Mouse (Mus musculus): ENCODE data around the gene Bmpr1b. TPM values are rescaled to one million over a fixed set of nuclear protein-coding genes. Genes with fewer than 3 reads are reported as not detected.

Bmpr1b gene
- polyA plus RNA-seq, 1 experiment, result 6.4 TPM

DNA sequence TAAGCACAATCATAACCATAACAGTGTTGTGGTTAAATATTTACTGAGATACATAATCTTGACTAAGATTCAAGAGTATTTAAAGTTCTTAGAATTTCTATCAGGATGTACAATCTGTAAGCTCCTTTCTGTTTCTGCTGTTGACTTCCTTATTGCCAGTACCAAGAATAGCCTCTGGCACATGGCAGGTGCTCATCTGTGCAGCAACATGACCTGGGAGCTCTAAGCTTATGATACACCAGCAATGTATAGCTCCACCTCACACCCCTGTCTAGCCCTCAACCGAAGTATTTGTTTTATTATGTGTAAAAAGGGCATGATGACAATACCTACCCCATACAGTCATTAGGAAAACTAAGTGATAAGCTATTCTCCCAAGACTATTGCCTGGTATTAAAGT, 42.8 kb downstream of the Bmpr1b start:
- H3K27ac ChIP-seq (ENCODE audit: insufficient read depth, low read length), result no peak overlapping the region
- H3K4me3 ChIP-seq (replicated peaks; ENCODE audit: insufficient read depth, low read depth, low read length), result no peak overlapping the region
- DNase-seq, result no peak
- no peaks in the 10 kb centered on the region for H3K4me1 ChIP-seq (ENCODE audit: control insufficient read depth, insufficient read depth, low read length)
- 88% methylated on average over 1 of the region's 1 CpGs for WGBS
- no peaks in the 10 kb centered on the region; the same call in 1 of the 2 replicates for H3K27me3 ChIP-seq (ENCODE audit: control insufficient read depth, insufficient read depth, low read length)
- TF ChIP-seq POLR2A (IDR thresholded peaks at IDR 0.05; ENCODE audit: borderline replicate concordance, insufficient read depth, low read length) (no peak), CTCF (IDR thresholded peaks at IDR 0.05; ENCODE audit: borderline replicate concordance, insufficient read depth, low read depth, low read length) (no peak)

DNA sequence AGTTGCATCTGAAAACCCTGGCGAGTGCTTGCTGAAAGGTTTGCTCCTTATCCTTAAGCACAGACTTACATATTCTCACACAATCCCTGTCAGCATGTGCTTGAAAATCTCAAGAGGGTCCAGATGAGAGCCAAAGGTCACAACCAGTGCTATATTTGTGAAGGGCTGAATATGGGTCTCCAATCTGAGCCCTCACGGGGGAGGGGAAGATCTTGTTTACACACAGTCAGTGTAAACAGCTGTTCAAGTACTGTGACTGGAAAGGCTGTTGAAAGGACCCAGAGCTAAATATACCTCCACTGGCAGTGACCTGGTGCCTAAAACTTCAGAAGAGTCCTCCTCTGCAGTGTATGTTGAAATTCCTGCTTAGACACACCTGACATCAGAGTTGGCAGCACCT, 43.7 kb downstream of the Bmpr1b start:
- Histone ChIP-seq H3K27me3 (ENCODE audit: control insufficient read depth, insufficient read depth, low read length) (no peaks in the 10 kb centered on the region; the same call in 1 of the 2 replicates), H3K4me3 (replicated peaks; ENCODE audit: insufficient read depth, low read depth, low read length) (no peak overlapping the region), H3K4me1 (ENCODE audit: control insufficient read depth, insufficient read depth, low read length) (no peaks in the 10 kb centered on the region), H3K27ac (ENCODE audit: insufficient read depth, low read length) (no peak overlapping the region)
- 88% methylated on average over 2 of the region's 2 CpGs for WGBS
- no peak for TF ChIP-seq POLR2A (IDR thresholded peaks at IDR 0.05; ENCODE audit: borderline replicate concordance, insufficient read depth, low read length)
- TF ChIP-seq CTCF (IDR thresholded peaks at IDR 0.05; ENCODE audit: borderline replicate concordance, insufficient read depth, low read depth, low read length), result no peak
- DNase-seq, result no peak

DNA sequence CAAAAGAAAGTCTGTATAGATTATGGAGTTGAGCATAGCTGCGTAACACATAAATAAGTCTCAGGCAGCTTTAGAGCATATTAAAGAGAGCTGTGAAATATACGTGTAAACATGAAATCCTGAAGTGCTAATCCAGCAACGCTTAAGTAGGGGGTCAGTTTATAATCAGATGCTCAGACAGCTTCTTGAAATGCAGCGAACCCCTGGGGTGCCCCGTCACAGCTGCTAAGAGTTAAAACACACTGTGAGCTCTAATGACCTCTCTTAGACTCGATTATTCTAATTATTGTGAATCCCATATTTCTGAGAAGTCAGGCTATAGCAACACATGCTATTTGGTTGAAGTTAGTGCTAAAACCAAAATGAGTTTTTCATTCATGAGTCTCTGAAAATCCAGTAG, 45.0 kb downstream of the Bmpr1b start:
- no peaks in the 10 kb centered on the region for H3K4me1 ChIP-seq (ENCODE audit: control insufficient read depth, insufficient read depth, low read length)
- H3K27me3 ChIP-seq (ENCODE audit: control insufficient read depth, insufficient read depth, low read length), result no peaks in the 10 kb centered on the region; the same call in 1 of the 2 replicates
- TF ChIP-seq CTCF (IDR thresholded peaks at IDR 0.05; ENCODE audit: borderline replicate concordance, insufficient read depth, low read depth, low read length), result no peak
- TF ChIP-seq POLR2A (IDR thresholded peaks at IDR 0.05; ENCODE audit: borderline replicate concordance, insufficient read depth, low read length), result no peak
- DNase-seq, result no peak
- no peak overlapping the region for H3K4me3 ChIP-seq (replicated peaks; ENCODE audit: insufficient read depth, low read depth, low read length)
- H3K27ac ChIP-seq (ENCODE audit: insufficient read depth, low read length), result no peak overlapping the region
- WGBS, result 40% methylated on average over 6 of the region's 6 CpGs

DNA sequence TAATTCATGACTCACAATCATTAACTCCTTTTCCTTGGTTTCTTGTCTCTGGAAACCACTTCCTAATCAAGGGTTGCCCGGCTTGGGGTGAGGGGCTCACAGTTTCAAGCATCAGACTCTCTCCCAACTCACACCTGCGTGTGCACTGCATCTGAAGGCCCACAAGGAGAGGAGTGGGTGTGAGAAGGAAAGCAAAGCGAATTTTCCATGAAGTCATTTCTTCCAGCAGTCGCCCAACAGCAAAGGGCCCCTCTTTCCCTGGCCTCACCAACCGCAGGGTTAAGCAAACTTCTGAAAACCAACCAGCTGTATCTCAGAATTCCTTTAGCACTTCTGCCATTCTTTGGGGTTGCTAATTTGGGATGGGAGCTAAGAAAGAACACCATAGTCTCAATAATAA, 46.8 kb downstream of the Bmpr1b start:
- no peak for DNase-seq
- 96% methylated on average over 5 of the region's 5 CpGs for WGBS
- H3K27ac ChIP-seq (ENCODE audit: insufficient read depth, low read length), result no peak overlapping the region
- H3K4me1 ChIP-seq (ENCODE audit: control insufficient read depth, insufficient read depth, low read length), result no peaks in the 10 kb centered on the region
- no peak overlapping the region for H3K4me3 ChIP-seq (replicated peaks; ENCODE audit: insufficient read depth, low read depth, low read length)
- TF ChIP-seq CTCF (IDR thresholded peaks at IDR 0.05; ENCODE audit: borderline replicate concordance, insufficient read depth, low read depth, low read length) (no peak), POLR2A (IDR thresholded peaks at IDR 0.05; ENCODE audit: borderline replicate concordance, insufficient read depth, low read length) (no peak)
- no peaks in the 10 kb centered on the region; the same call in 1 of the 2 replicates for H3K27me3 ChIP-seq (ENCODE audit: control insufficient read depth, insufficient read depth, low read length)

DNA sequence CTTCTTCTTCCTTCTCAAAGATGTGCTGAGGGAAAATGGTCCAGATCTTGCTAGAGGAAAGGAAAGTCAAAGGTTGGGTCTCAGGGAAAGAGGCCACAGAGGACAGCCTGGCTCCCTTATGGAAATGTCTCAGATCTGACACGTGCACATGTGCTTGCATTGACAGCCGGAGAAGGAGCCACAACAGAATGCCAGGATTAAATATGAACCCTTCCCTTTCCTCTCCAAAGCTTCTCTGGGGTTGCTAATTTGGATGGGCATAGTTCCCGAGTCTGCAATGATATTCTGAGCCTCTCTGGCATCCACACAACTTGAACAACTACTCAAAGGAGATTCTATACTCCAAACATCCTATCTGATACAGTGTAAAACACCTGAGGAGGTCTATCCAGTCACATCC, 48.4 kb downstream of the Bmpr1b start:
- WGBS, result 36% methylated on average over 3 of the region's 3 CpGs

DNA sequence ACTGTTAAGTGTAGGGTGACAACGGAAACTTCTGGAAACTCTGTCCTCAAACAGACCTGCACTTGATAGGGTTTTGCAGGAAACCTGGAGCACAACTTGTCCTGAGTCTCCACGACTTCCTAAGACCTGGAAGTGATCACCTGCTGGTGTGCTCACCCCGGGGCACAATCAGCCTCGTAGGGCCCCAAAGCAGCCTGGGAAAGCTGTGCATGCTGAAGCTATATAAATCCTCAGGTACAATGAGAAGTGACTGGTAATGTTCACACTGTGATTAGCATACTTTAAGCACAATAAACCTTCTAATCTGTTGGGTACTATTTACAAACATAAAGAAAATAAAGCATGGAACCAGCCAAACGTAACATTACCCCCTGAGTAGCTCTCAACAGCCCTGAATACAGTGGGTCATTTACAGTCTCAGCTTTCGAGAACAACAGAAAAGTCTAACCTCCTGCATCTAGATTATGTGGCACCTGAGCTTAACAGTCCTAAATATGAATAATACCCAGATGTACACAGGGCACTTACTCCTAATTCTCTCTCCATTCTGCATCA, 54.4 kb downstream of the Bmpr1b start:
- DNase-seq, result no peak
- TF ChIP-seq POLR2A (IDR thresholded peaks at IDR 0.05; ENCODE audit: borderline replicate concordance, insufficient read depth, low read length), result no peak
- no peak for TF ChIP-seq CTCF (IDR thresholded peaks at IDR 0.05; ENCODE audit: borderline replicate concordance, insufficient read depth, low read depth, low read length)
- Histone ChIP-seq H3K4me1 (ENCODE audit: control insufficient read depth, insufficient read depth, low read length) (peaks cover 4% of the 10 kb centered on the region; the same call in 1 of the 2 replicates), H3K4me3 (replicated peaks; ENCODE audit: insufficient read depth, low read depth, low read length) (no peak overlapping the region), H3K27me3 (ENCODE audit: control insufficient read depth, insufficient read depth, low read length) (no peaks in the 10 kb centered on the region), H3K27ac (ENCODE audit: insufficient read depth, low read length) (no peak overlapping the region)
- WGBS, result 84% methylated on average over 6 of the region's 6 CpGs

More for the DNA sequence above, 48.4 kb downstream of the Bmpr1b start:
- Histone ChIP-seq H3K4me1 (ENCODE audit: control insufficient read depth, insufficient read depth, low read length) (no peaks in the 10 kb centered on the region), H3K27me3 (ENCODE audit: control insufficient read depth, insufficient read depth, low read length) (no peaks in the 10 kb centered on the region; the same call in 1 of the 2 replicates), H3K4me3 (replicated peaks; ENCODE audit: insufficient read depth, low read depth, low read length) (no peak overlapping the region), H3K27ac (ENCODE audit: insufficient read depth, low read length) (no peak overlapping the region)
- TF ChIP-seq POLR2A (IDR thresholded peaks at IDR 0.05; ENCODE audit: borderline replicate concordance, insufficient read depth, low read length), result no peak
- no peak for TF ChIP-seq CTCF (IDR thresholded peaks at IDR 0.05; ENCODE audit: borderline replicate concordance, insufficient read depth, low read depth, low read length)
- no peak for DNase-seq

DNA sequence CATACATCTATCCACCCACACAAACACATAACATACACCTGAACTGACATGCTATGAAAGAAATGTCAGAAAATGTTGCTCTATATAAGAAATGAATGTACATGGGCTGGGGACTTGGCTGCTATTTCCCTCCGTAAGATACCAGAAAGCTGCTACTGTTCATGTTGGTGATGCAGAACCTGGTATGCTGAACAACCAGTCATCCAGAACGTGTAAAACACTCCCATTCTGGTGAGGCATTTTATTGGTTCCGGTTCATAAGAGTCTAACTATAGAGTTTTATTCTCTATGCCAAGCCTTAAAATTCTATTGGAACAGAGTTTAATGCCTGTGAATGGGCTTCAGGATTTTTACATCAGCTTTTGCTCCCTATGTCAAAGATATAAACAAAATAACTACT, 55.0 kb downstream of the Bmpr1b start:
- Histone ChIP-seq H3K27me3 (ENCODE audit: control insufficient read depth, insufficient read depth, low read length) (no peaks in the 10 kb centered on the region), H3K4me1 (ENCODE audit: control insufficient read depth, insufficient read depth, low read length) (peaks cover 4% of the 10 kb centered on the region; the same call in 1 of the 2 replicates), H3K4me3 (replicated peaks; ENCODE audit: insufficient read depth, low read depth, low read length) (no peak overlapping the region), H3K27ac (ENCODE audit: insufficient read depth, low read length) (no peak overlapping the region)
- 86% methylated on average over 3 of the region's 3 CpGs for WGBS
- DNase-seq, result no peak
- TF ChIP-seq POLR2A (IDR thresholded peaks at IDR 0.05; ENCODE audit: borderline replicate concordance, insufficient read depth, low read length) (no peak), CTCF (IDR thresholded peaks at IDR 0.05; ENCODE audit: borderline replicate concordance, insufficient read depth, low read depth, low read length) (no peak)

DNA sequence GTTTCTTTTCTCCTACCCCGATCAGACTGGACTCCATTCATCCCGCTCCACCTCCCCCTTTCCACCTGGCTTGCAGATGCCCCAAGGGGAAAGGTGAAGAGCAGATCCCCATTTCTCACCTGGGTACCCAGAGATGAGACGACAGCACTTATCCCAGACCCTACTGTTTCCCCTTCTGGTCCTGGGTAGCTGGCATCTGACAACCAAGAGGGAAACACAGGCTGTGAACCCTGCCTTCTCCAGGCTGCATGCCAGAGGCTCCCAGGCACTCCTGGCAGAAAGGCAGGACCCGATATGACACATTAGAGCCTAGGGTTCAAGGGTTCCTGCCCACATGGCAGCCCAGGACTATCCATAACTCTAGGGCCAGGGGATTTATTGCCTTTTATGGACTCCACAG, 56.0 kb downstream of the Bmpr1b start:
- peaks cover 4% of the 10 kb centered on the region; the same call in 1 of the 2 replicates for H3K4me1 ChIP-seq (ENCODE audit: control insufficient read depth, insufficient read depth, low read length)
- WGBS, result 10% methylated on average over 4 of the region's 4 CpGs
- no peak overlapping the region for H3K27ac ChIP-seq (ENCODE audit: insufficient read depth, low read length)
- TF ChIP-seq CTCF (IDR thresholded peaks at IDR 0.05; ENCODE audit: borderline replicate concordance, insufficient read depth, low read depth, low read length) (no peak), POLR2A (IDR thresholded peaks at IDR 0.05; ENCODE audit: borderline replicate concordance, insufficient read depth, low read length) (no peak)
- DNase-seq, result peak; percentile 10 to 31
- no peaks in the 10 kb centered on the region for H3K27me3 ChIP-seq (ENCODE audit: control insufficient read depth, insufficient read depth, low read length)
- no peak overlapping the region for H3K4me3 ChIP-seq (replicated peaks; ENCODE audit: insufficient read depth, low read depth, low read length)

All from cerebellum, adult 2 months (tissue).